Mouse (Mus musculus) thymus, adult 2 months (tissue): ENCODE results near the gene Pcbd1.

Source experiments
- CTCF ChIP-seq: fragments of 200-500 bp; IDR thresholded peaks from 2 replicates; pipeline ENCODE4 v1.5.1; 2012; ENCODE audit warnings: mild to moderate bottlenecking, control low read depth, low read length, moderate library complexity, borderline replicate concordance; ENCODE audit not compliant: control insufficient read depth, poor library complexity, insufficient read depth; ENCODE audit errors: extremely low read depth
- POLR2A ChIP-seq: fragments of 200-500 bp; IDR thresholded peaks from 2 replicates; pipeline ENCODE4 v1.6.1; 2012; ENCODE audit warnings: mild to moderate bottlenecking, low read length, control low read depth, moderate library complexity; ENCODE audit not compliant: control insufficient read depth, poor library complexity, insufficient read depth; ENCODE audit errors: extremely low read depth

GRCm38 (mm10) chr10:61128701-61129365 lies 39.7 kb downstream of the Pcbd1 start:
- no peak for TF ChIP-seq CTCF
- TF ChIP-seq POLR2A = no peak
